Mouse (Mus musculus): ENCODE measurements at regions not wholly inside any gene's neighbourhood (a gene's known extent, or its start where the extent isn't known, plus 50 kb on each side); places are given as distances from the start of the nearest gene placed in this dataset.

DNA sequence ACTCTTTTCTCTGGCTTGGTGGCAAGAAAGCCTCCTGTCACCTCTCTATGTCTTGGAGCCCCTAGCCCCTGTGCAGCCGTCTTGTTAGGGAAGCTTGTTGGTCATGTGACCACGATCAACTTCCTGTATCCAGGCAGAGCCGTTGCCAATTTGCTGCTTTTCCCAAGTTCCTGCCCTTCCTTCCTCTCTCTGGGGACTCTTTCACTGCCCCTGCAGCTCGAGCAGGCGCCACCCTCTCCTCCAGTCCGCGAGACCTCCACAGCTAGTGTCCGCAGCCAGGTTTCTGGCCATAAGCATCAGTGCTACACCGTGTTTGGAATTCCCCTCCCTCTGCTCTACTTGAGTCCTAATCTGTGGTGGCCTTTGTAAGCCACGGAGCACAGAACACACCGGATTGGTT is 59.7 kb upstream of the 4931429L15Rik start:
- no peak for TF ChIP-seq MYOG (IDR thresholded peaks at IDR 0.05; ENCODE audit: control insufficient read depth in 1 of 3, insufficient read depth in 1 of 3, insufficient read length in 2 of 3, low read depth in 2 of 3)
- TF ChIP-seq USF1 (IDR thresholded peaks at IDR 0.05; ENCODE audit: low read depth), result peak; percentile 18
- peaks cover 5% of the 10 kb centered on the region for H3K27me3 ChIP-seq (ENCODE audit: control insufficient read depth, insufficient read depth, insufficient read length)
- no peak overlapping the region for H3ac ChIP-seq (ENCODE audit: control insufficient read depth, insufficient read length)
- H3K4me3 ChIP-seq, result no peak overlapping the region
- no peaks in the 10 kb centered on the region for H3K79me2 ChIP-seq (ENCODE audit: control insufficient read depth, insufficient read depth)
- H3K4me2 ChIP-seq (ENCODE audit: low read depth), result no peak overlapping the region
- H3K36me3 ChIP-seq (ENCODE audit: control insufficient read depth, insufficient read depth), result no peaks in the 10 kb centered on the region

DNA sequence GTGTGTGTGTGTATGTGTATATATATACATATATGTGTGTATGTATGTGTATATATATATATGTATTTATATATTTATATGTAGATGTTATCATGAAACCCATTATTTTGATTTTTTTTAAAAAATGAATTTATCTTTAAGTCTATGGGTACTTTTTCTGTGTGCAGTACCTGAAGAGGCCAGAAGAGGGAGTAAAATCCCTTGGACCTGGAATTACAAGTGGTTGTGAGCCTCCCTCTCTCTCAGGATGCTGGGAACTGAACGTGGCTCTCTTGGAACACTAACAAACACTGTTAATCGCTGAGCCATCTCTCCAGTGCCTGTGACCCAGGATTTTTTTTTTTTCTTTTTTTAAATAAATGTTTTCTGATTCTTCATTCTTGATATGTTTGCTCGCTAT is 58.6 kb upstream of the 4931429L15Rik start:
- H3ac ChIP-seq (ENCODE audit: control insufficient read depth, insufficient read length), result no peak overlapping the region
- no peak overlapping the region for H3K4me2 ChIP-seq (ENCODE audit: low read depth)
- H3K27me3 ChIP-seq (ENCODE audit: control insufficient read depth, insufficient read depth, insufficient read length), result peaks cover 5% of the 10 kb centered on the region
- no peak overlapping the region for H3K4me3 ChIP-seq
- no peaks in the 10 kb centered on the region for H3K79me2 ChIP-seq (ENCODE audit: control insufficient read depth, insufficient read depth)
- no peaks in the 10 kb centered on the region for H3K36me3 ChIP-seq (ENCODE audit: control insufficient read depth, insufficient read depth)
- TF ChIP-seq POLR2AphosphoS2 (IDR thresholded peaks at IDR 0.05; ENCODE audit: insufficient read length, low read depth), result no peak
- no peak for TF ChIP-seq POLR2A (IDR thresholded peaks at IDR 0.05; ENCODE audit: insufficient read length, low read depth)
- no peak for TF ChIP-seq CEBPB (IDR thresholded peaks at IDR 0.05; ENCODE audit: insufficient read depth, poor library complexity, severe bottlenecking)
- TF ChIP-seq MAX (IDR thresholded peaks at IDR 0.05; ENCODE audit: low read depth), result no peak
- no peak for TF ChIP-seq E2F4 (IDR thresholded peaks at IDR 0.05; ENCODE audit: insufficient read depth)
- no peak for TF ChIP-seq TCF12 (IDR thresholded peaks at IDR 0.05; ENCODE audit: insufficient read depth, poor library complexity, severe bottlenecking)
- no peak for TF ChIP-seq MYOG (IDR thresholded peaks at IDR 0.05; ENCODE audit: control insufficient read depth in 1 of 3, insufficient read depth in 1 of 3, insufficient read length in 2 of 3, low read depth in 2 of 3)
- TF ChIP-seq SRF (IDR thresholded peaks at IDR 0.05; ENCODE audit: control insufficient read depth, insufficient read length, low read depth), result no peak
- no peak for TF ChIP-seq REST (IDR thresholded peaks at IDR 0.05; ENCODE audit: insufficient read depth, insufficient read length)
- TF ChIP-seq USF1 (IDR thresholded peaks at IDR 0.05; ENCODE audit: low read depth), result no peak
- TF ChIP-seq TCF3 (IDR thresholded peaks at IDR 0.05; ENCODE audit: insufficient read length, low read depth), result no peak
- TF ChIP-seq MYOD1 (IDR thresholded peaks at IDR 0.05; ENCODE audit: control insufficient read depth in 1 of 3, insufficient read length in 2 of 3, low read depth in 2 of 3), result no peak
